Mouse (Mus musculus): ENCODE data around the gene Tmem151a.
"Not testable (repeated sequence)": the region's sequence is repeated elsewhere in the genome, so short reads cannot be mapped to it uniquely, and the experiment has no call there.

Tmem151a gene

GRCm38 (mm10) chr19:5094243-5094632, 8.9 kb upstream of the Tmem151a start:
- peak; percentile 97 for DNase-seq

GRCm38 (mm10) chr19:5093481-5094242, 8.3 kb upstream of the Tmem151a start:
- DNase-seq = no peak

GRCm38 (mm10) chr19:5092083-5092482, 6.8 kb upstream of the Tmem151a start:
- no peak for DNase-seq

- DNase-seq = no peak
Observed at GRCm38 (mm10) chr19:5089324-5089723, 4.0 kb upstream of the Tmem151a start.

GRCm38 (mm10) chr19:5087884-5088728, 2.8 kb upstream of the Tmem151a start, which contains the start of gene Yif1a:
Gene Yif1a, plus strand, starts transcription at chr19:5088538.
- peak; percentile 92 for DNase-seq

GRCm38 (mm10) chr19:5086533-5086932, 1.2 kb upstream of the Tmem151a start:
- DNase-seq = not testable (repeated sequence)

- DNase-seq = no peak
Observed at GRCm38 (mm10) chr19:5084834-5085144, 542 bp downstream of the Tmem151a start.

GRCm38 (mm10) chr19:5083961-5084833, 1.1 kb downstream of the Tmem151a start:
- DNase-seq = no peak

- DNase-seq = no peak
Observed at GRCm38 (mm10) chr19:5082596-5082995, 2.7 kb downstream of the Tmem151a start.

- no peak for DNase-seq
Observed at GRCm38 (mm10) chr19:5082005-5082404, 3.3 kb downstream of the Tmem151a start.

GRCm38 (mm10) chr19:5079279-5079678, 6.1 kb downstream of the Tmem151a start:
- DNase-seq = no peak

- DNase-seq = no peak
Observed at GRCm38 (mm10) chr19:5073518-5073917, 11.8 kb downstream of the Tmem151a start.

GRCm38 (mm10) chr19:5073028-5073427, 12.3 kb downstream of the Tmem151a start:
- DNase-seq = no peak

GRCm38 (mm10) chr19:5072389-5073019, 12.8 kb downstream of the Tmem151a start:
- DNase-seq = no peak

GRCm38 (mm10) chr19:5071545-5072369, 13.6 kb downstream of the Tmem151a start:
- DNase-seq = no peak

GRCm38 (mm10) chr19:5071077-5071476, 14.3 kb downstream of the Tmem151a start:
- DNase-seq = no peak

- DNase-seq = no peak
Observed at GRCm38 (mm10) chr19:5069978-5070377, 15.4 kb downstream of the Tmem151a start.

GRCm38 (mm10) chr19:5069486-5069885, 15.8 kb downstream of the Tmem151a start:
- DNase-seq = no peak

GRCm38 (mm10) chr19:5068570-5069234, 16.6 kb downstream of the Tmem151a start:
- no peak for DNase-seq

GRCm38 (mm10) chr19:5067867-5068569, 17.3 kb downstream of the Tmem151a start, which contains the start of gene Cd248:
Gene Cd248, plus strand, starts transcription at chr19:5068078.
- DNase-seq = no peak

Measured in right cerebral cortex, postnatal 25 days (tissue).